Mouse (Mus musculus): ENCODE data around the gene Smim13. TPM values are rescaled to one million over a fixed set of nuclear protein-coding genes. Genes with fewer than 3 reads are reported as not detected.
"Not testable (repeated sequence)": the region's sequence is repeated elsewhere in the genome, so short reads cannot be mapped to it uniquely, and the experiment has no call there.

Smim13 gene
- total RNA-seq (2015) (8.8 and 12.4 TPM in 2 replicates), total RNA-seq (2017) (8.5 and 9.9 TPM in 2 replicates)

DNA sequence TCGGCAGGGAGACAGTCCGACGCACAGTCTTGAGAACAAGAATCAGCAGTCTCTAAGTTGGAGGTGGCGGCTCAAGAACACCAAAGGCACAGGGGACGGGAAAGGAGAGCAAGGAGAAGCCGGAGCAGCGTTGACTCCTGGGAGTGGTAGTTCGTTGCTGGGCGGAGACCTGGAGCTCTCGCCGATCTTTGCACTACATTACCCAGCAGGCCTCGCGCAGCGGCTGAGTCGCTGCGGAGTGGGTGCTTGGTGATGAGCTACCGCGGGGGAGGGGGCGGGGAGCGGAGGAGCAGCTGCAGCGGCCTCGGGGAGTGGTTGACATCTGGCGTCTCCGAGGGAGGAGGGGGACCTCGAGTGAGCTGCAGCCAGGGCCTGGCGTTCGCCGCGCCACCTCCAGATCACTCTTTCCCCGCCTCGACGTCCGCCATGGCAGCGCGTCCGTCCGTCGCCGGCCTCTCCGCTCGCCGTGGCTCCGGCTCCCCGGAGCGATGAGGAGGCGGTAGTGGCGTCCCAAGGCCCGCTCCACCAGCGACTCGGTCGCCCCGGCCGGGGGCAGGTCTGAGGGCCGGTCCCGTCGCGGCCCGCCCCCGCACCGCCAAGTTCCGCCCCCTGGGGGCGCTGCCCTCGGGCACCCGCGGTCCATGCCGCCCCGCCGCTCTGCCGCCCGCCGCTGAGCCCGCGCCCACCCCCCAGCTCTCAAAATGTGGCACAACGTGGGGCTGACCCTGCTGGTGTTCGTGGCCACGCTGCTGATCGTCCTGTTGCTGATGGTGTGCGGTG, at the start of gene Smim13:
TSS of gene Smim13 (plus strand) at position 307 of the 780 bp plus-strand sequence.
- ATAC-seq (ENCODE audit: poor library complexity, severe bottlenecking), result peak; percentile 98

DNA sequence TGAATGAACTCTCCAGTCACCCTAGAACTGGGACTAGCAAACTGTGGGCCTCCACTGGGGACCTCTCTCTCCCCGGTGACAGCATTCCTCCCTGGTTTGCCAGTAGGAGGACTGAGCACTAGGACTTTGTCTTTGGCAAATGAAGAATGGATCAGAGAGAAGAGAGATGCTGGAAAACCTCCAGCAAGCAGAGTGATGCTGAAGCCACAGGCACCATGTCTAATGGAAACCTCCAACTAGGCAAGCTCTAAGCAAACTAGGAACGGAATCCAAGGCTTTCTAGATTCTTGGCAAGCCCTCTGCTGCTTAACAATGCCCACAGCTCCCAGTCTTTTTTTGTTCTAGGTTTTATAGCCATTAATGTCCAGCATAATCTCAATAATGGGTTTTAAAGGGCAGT, 48.8 kb upstream of the Smim13 start:
- no peak for ATAC-seq (ENCODE audit: poor library complexity, severe bottlenecking)

DNA sequence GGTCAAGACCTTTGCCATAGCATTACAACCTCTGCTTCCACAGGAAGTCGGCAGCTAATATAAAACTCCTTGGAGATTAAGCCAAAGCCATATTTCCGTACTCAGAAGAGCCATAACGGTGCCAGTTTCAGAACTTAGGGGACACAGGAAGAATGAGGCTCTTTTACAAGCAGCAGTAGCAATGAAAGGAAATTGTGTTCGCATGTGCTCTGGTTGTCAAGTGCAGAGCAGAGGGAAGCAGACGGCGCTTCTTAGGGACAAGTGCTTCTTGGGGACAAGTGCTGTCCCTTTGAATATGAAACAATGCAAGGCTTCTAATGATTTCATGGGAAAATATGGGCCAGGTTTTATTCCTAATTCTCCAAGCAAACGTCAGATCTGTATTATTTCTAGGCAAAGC, 46.4 kb upstream of the Smim13 start:
- no peak for ATAC-seq (ENCODE audit: poor library complexity, severe bottlenecking)

DNA sequence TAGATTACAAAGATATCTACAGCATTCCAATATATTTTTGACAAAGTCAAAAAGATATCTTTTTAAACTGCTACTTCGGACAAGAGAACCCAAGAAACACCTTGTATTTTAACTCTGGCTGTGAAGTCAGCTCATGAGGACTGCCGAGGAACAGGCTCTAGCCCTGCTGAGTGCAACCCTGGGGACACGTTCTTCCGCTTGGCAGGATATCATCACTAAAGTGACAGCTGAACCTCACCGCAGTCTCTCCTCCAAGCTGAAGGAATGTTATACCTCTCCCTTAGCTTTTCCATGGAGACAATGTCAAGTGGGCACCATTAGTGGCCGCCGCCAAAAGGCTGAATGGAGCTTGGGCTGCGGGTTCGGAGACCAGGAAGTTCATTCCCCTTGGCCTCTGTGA, 46.0 kb upstream of the Smim13 start:
- no peak for ATAC-seq (ENCODE audit: poor library complexity, severe bottlenecking)

DNA sequence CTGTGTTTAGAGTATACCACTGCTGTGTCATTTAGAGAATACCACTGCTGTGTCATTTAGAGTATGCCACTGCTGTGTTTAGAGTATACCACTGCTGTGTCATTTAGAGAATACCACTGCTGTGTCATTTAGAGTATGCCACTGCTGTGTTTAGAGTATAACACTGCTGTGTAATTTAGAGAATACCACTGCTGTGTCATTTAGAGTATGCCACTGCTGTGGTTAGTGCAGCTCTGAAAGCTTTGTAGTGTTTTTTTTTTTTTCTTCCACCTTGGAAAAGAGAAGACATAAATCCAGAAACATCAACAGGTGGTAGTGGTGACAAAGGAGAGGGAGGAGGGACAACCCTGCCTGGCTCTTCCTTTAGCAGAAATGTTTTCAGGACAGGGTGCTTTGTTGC, 44.1 kb upstream of the Smim13 start:
- not testable (repeated sequence) for ATAC-seq (ENCODE audit: poor library complexity, severe bottlenecking)

DNA sequence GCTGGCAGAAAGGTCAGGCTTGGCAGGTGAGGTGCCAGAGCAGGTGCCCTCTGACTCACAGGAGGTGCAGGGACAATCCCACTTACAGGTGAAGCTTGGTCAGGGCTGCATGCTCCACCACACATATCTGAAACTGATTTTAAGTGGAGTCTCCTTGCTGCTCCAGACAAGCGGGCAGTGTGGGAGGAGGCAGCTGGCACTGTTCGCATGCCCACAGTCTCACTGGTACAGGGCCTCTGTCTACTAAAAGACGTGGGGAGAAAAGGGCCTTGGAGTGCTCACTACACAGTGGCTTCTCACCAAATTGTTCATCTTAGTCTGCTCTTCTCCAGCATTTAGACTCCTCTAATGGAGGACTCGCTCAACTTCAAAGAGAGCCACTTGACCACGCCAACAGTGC, 43.4 kb upstream of the Smim13 start:
- ATAC-seq (ENCODE audit: poor library complexity, severe bottlenecking), result no peak

DNA sequence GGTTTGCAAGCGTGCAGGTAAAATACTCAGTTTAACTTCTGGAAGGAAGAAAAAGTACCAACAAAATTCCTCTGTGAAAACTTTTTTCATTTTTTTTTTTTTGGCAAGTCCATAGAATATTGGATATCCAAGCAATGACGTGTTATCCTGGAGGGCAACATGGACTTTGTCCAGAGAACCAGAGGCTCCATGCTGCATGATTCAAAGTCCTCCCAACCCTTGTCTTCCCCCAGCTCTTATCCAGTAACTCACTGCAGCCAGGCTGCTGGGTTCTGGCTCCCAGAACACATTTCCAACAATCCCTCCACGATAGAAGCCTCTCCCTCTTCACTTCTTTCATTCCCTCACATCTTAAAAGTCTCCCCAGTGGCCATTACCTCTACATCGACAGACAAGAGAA, 38.4 kb upstream of the Smim13 start:
- ATAC-seq (ENCODE audit: poor library complexity, severe bottlenecking), result no peak

DNA sequence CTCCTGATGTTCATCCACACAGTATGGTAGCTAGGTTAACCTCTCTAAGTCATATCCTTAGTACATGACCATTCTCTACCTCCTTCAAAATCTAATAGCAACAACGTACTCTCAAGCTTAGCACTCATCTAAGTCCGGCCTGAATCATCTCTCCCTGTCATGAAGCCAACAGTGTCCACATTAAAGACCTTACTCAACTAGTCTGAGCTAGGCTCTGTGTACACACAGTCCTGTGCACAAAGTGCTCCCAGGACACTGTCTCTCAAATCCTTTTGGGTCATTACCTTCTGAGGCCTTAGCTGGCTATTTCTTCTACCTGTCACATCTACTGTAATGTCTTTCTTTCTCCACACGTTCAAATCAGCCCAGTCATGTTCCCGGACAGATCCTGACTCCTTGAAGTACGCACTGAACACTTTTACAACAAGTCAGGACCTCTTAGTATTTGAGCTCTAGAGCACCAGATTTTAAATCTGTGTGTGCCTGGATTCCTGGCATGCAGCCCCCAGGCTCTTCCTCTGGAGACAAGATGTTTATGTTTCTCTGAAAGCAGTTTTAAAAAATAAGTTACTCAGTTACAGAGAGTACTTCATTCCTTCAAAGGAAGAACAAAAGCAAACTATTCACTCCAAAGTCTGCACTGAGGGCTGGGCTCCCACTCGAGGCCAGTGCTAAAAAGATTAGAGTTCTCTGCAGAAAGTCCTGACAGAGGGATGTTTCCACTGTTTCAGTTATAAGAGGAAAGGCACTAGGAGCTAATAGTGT, 36.9 kb upstream of the Smim13 start:
- ATAC-seq (ENCODE audit: poor library complexity, severe bottlenecking), result no peak

DNA sequence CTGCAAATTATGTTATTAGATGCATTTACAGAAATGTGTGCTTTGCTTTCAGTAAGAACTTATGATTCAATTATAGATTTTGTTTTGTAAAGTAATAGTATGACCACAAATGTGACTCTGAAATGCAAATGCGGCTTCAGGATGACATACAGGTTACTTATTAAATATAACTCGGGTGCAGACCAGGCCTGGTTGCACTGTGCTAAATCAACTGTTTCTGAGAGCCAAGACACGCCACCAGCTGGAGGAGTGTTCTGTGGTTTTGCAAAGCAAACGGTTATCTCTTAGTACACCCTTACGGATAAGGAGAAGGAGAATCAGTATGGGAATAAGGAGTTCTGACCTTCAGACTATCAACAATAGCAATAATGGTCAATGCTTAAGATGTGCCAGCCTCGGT, 34.0 kb upstream of the Smim13 start:
- no peak for ATAC-seq (ENCODE audit: poor library complexity, severe bottlenecking)

DNA sequence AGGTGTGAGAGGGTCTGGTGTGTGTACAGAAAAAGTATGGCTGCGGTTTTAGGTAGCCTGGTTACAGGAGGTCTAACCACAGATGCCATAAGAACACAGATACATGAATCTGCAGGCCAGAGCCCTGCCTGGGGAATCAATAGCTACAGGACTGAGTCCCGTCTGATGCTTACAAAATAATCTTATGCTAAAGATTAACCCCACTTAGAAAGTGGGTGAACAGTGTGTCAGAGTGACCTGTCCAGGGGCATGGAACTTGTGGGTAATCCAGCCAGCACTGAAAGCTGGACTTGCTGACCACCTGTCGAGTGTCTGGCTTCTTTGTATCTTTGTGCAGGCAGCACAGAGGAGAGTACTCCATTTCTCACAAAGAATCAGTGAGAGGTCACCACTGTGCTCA, 33.4 kb upstream of the Smim13 start:
- no peak for ATAC-seq (ENCODE audit: poor library complexity, severe bottlenecking)

DNA sequence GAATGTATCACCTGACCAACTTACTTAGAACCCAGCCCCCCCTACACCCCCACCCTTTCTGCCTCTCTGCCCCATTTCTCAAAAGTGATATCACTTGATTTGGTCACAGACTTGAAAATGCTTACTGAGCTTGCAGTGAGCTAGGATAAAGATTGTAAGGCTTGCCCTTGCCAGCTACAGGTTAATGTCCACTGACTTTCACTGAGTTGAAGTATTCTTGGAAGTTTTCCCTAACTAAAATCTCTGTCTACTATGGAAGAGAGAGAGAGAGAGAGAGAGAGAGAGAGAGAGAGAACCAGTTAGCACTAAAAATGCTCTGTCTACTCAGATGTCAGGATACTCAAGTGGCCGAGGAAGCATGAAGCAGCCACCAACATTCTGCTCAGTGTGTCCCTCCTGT, 30.6 kb upstream of the Smim13 start:
- ATAC-seq (ENCODE audit: poor library complexity, severe bottlenecking), result no peak

DNA sequence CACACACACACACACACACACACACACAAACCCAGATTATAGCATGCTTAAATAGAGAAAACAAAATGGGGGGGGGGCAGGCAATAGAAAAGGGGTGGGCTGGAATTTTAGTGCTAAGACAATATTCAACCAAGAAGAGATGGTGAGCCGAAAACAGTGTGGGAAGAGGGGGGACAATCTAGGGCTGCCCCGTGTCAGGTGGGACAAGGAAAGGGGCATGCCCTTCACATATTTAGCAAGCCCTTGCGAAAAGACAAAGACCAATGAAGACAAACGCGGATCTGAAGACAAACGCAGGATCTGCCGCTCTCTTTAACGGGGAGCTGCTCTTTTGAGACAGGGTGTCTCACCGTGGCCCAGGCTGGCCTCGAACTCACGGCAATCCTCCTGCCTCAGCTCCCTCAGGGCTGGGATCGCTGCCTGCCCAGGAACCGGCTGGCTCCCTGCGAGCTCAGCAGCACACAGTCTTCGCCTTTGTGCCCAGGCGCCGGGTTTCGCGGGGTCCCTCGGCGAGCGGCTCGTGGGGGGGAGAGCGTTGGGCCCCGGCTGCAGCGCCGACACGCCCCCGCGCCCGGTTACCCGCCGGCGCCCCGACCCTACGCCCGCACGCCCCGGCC, 29.8 kb upstream of the Smim13 start:
- no peak for ATAC-seq (ENCODE audit: poor library complexity, severe bottlenecking)

DNA sequence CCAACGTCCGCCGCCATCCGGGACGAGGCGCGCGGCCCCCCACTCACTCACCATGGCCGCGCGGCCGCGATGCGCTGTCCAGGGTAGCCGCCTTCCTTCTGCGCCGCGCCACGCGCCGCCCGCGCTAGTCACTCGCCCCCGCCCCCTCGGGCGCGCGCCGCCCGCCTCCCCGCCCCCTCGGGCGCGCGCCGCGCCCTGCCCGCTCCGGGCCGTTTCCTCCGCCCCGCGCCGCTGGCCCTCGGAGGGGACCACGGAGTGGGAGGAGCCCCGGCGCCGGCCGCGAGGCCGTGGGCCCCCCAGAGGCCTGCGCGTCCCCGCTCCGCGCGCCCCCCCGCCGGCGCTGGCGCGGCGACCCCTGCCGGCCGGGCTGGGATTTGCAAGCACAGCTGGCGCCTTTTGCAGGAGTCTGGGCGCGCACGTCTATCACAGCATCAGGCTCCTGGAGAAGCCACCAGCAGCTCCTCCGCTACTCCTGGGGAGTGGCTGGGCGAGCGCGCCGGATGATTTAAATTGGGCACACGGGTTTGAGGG, 29.3 kb upstream of the Smim13 start, which contains the start of gene Elovl2:
TSS of gene Elovl2 (minus strand) at position 102 of the 531 bp plus-strand sequence.
- ATAC-seq (ENCODE audit: poor library complexity, severe bottlenecking), result peak; percentile 84

DNA sequence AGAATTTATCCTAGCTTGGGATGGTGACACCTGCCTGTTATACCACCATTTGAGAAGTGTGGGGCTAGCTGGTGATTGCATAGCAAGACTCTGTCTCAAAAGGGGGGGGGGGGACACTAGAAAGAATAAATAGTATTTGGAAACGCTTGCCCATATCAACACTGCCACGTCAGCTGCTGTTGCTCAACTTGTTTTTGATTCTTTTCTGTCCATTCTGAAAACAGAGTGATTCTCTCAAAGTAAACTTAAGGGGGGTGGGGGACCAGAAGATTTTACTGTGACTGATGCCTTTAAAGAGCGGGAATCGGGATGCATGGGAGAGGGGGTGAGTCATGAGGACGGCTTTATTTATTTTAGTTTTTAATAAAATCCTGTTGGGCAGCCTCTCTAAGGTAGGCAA, 23.1 kb upstream of the Smim13 start:
- no peak for ATAC-seq (ENCODE audit: poor library complexity, severe bottlenecking)

DNA sequence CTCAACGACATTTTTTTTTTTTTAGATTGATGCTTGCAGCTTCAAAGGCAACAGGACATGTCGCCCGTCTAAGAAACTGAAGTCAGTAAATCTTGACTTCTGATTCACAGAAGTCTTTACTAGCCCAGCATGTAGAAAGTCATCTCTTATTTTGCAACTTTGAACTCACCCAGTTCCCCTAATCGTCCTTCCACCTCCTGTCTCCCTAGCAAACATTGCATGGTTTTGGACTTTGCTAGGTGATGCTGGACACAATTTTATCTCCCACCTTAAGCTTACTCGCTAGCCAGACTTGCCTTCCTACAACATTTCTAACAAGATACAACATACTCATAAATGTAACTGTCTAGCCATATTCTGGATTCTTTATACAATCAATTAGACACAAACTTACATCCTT, 21.6 kb upstream of the Smim13 start:
- ATAC-seq (ENCODE audit: poor library complexity, severe bottlenecking), result no peak

DNA sequence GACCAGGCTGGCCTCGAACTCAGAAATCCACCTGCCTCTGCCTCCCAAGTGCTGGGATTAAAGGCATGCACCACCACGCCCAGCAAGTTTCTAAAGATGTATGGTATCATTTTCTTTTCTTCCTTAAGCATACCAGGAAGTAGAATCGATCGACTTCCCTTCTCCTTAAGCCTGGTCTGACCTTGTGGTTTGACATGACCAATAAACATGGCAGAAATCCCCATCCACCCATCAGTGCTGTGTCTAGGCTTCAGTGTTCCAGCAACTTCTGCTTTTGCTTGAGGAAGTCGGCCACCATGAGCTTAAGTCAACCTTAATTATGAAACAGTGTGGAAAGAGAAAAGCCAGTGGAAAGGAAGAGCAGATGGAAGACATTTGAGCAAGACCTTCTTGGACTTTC, 19.4 kb upstream of the Smim13 start:
- peak; percentile 99 for ATAC-seq (ENCODE audit: poor library complexity, severe bottlenecking)

DNA sequence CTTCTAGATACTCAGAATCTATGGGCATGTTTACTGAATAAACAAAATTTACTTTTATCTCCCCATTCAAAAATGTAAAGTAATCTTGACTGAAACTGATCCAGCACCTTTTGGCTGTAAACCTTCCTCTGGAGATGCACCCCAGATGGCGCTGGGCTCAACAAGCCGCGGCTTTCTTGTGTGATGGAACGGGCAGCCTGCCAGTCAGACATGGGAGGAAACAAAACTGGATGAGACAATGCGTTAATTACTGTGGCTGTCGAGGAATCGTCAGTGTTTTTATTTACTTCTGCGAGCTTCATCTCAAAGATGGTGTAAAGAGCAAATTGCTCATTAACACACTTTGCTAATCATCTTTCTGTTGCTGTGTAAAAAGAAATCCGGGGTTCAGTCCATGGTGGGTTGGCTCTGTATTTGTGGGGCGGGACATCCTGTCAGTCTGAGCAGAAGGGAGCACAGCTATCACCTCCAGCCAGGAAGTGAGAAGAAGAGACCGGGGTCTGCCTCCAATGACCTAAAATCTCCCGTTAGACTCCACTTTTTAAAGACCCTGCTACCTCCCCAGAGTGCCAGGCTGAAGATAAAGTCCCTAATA, 18.2 kb upstream of the Smim13 start:
- no peak for ATAC-seq (ENCODE audit: poor library complexity, severe bottlenecking)

DNA sequence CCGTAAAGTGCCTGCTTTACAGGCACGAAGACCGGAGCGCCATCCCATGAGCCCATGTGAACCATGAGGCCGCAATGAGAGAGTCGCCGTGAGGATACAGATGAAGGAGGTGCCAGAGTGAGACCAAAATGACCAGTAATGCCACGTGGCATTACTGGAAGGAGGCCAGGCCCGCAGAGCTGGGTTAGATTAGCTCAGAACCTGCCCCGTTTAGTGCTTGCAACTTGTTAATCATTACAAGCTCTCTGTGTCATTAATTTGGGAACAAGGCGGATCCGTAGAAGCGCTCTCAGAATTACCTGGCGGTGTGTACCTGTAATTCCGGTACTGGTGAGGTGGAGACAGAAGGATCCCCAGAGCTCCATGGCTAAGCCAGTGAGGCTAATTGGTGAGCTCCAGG, 17.4 kb upstream of the Smim13 start:
- ATAC-seq (ENCODE audit: poor library complexity, severe bottlenecking), result no peak

DNA sequence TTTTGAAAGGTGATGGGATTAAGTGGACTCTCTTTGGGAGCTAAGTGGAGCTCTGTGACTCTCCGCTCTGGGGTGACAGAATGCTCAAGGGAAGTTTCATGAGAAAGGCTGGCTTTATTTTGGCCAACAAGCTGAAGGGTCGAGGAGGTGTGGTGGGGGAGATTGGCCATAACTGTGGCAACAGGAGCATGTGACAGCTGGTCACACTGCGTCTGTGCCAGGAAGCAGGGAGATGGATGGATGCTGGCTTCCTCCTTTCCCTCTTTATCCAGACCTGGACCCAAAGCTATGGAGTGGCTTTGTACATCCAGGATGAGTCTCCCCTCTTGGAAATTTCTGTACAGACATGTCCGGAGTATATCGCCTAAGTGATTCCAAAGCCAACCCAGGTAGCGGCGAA, 16.4 kb upstream of the Smim13 start:
- no peak for ATAC-seq (ENCODE audit: poor library complexity, severe bottlenecking)

DNA sequence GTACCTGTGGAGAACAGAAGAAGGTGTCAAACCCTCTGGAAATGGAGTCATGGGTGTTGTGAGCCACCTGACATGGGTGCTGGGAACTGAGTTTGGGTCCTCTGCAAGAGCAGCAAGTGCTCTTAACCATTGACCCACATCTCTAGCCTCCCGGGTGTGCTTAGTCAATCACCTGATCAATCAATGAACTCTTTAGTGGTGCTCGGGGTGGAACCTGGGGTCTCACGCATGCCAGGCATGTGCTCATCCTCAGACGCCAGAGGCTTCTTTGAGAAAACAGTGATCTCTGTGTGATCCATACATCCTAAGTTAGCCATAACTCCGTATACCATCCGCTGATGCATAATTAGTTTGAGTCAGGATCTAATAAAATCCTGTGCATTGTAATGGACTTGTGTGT, 14.5 kb upstream of the Smim13 start:
- no peak for ATAC-seq (ENCODE audit: poor library complexity, severe bottlenecking)

Measured in megakaryocyte, adult 5-6 weeks (primary cell).